Mouse (Mus musculus) CH12F3 (cell line): ENCODE data around the gene Ptpdc1.

Experiments used
- in situ Hi-C: fragments of 300-500 bp; cut with MboI; formaldehyde crosslinking; loops from 2 replicates; pipeline ENCODE4 v1.14.3; 2020; ENCODE audit warnings: low sequenced_read_pairs

Gene Ptpdc1

DNA sequence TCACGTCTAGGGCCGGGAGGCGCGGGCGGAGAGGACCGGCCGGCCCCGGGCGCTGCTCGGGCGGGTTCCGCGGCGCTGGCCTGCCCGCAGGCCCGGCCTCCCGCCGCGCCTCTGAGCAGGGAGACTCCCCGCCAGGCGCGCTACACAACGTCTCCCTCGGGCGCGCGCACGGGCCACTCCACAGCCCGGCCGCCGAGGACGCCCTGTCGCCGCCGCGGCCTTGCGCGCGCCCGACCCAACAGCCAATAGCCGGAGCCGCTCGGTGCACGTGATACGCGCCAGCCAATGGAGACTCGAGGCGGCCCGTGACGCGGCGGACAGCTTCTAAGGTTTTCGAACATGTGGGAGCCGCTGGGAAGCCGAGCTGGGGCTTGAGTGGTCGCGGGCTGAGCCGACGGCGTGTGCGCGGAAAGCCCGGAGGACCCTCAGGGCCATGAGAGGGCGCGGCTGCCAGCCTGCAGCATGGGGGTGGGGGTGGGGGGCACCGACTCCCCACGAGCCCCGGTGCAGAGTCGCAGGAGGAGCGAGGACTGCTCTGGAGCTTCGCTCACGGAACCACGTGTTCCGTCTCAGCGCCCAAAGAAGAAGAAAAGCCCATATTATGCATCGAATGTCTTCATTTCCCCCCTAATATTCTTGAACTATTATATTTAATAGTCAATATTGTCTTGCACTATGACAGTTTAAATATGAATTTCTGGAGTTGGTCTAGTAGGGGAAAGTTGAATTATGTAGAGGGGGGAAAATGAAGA, at the start of gene Ptpdc1:
Gene Ptpdc1 (minus strand): TSS at position 232 of the 752 bp plus-strand sequence.
- in situ Hi-C loops = no loop called here

DNA sequence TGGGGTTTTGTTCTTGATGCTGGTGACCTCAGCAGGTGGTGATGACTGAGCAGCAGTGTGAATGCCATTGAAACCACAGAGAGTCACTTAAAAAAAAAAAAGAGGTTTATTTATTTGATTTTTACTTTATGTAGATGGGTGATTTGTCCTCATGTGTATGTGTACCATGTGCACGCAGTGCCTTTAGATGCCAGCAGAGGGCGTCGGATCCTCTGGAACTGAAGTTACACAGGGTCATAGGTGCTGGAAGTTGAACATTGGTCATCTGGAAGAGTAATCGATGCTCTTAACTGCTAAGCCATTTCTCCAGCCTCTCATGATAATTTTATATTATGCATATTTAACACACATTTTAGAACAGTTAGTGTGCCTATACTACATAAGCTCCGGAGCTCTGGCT, 49.1 kb upstream of the Ptpdc1 start:
- in situ Hi-C loops = loop anchor here (25.0 kb wide), 2 partner anchors 363 to 488 kb away; no protein-coding TSS in a partner anchor

DNA sequence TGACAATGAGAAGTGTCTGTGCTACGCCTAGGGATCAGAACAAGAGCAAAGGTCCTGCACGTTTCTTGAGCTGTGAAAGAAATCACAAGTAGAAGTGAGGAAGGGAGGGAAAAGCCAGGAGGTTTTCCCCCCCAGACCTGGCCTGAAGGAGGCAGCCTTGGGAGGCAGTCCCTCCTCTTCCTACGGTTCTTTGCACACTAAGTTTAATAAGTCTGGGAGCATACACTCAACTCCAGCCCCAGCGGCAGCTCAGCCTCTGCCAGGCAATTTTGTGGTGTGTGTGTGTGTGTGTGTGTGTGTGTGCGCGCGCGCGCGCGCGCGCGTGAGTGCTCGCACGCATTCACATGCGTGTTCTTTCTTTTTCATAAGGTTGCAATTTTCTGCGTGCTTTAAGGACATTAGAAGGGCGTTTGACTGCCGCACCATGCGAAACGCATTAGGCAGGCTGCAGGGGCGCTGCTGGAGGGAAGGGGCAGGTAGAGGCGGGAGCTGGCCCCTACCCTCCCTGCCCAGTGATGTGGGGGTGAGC, 46.9 kb upstream of the Ptpdc1 start:
- in situ Hi-C loops = loop anchor here (25.0 kb wide), 2 partner anchors 365 to 490 kb away; no protein-coding TSS in a partner anchor

DNA sequence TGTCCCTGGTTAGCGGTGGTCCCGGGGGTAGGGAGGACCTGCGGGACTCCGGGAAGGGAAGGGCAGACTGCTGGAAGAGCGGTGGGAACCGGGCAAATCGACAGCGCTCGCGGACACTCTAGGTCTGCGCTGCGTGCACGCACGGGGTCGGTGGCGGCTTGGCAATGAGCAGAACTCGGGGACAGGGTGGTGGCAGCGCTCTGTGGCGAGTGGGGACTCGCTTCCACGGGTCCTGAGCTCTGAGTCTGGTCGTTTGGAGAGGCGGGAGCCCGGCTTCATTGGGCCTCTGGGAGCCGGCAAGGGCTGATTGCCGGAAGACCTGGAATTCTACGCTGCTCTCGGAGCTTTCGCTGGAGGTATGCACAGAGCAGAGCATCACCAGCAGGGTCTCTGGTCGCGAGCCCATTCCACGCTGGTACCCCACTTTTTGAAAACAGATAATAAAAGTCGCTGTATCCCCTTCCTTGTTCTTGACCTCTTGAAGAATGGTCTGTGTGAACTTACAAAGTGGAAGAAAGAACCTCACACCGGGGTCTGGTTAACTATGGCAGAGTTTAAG, 43.6 kb upstream of the Ptpdc1 start:
- in situ Hi-C loops = loop anchor here (25.0 kb wide), 2 partner anchors 368 to 493 kb away; no protein-coding TSS in a partner anchor

DNA sequence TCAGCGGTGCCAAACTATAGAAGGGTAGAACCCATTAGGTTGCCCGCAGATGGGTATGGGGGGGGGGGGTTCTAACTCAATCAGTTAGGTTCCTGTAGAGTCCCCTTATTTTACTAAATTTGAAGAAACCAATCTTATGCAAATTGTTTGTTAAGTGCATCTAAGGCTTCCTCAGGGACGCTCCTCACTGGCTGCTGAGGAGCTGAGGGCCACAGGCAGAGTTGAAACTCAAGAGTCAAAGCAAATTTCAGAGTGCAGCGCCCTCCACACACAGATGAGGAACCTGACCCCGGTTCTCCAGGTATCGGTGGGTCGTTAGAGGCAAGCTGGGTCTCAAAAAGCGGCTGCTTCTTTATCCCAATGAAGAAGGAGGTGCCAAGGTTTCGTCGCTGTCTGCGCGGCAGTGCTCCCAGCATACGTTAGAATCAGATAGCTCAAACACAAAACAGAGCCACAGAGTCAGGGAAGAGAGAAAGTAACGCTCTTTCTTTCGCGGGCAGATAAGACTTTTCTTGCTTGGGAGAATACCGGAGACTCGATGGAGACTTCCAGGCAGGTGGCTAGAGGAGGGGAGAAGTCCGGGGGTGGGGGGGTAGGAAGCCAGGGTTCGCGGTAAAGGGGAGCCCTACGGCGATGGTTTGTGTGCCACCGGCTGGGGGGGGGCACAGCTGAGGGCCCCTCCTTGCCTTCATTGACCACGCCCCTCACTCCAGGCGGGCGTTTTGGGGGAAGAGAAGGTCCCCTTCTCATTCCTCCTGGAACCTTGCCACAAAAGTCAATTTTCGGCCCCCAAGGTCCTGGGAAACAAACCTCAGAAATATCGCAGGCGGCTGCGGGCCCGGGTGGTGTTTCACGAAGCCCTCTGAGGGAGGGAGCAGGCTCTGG, 42.9 kb upstream of the Ptpdc1 start:
- in situ Hi-C loops = loop anchor here (25.0 kb wide), 2 partner anchors 369 to 494 kb away; no protein-coding TSS in a partner anchor

DNA sequence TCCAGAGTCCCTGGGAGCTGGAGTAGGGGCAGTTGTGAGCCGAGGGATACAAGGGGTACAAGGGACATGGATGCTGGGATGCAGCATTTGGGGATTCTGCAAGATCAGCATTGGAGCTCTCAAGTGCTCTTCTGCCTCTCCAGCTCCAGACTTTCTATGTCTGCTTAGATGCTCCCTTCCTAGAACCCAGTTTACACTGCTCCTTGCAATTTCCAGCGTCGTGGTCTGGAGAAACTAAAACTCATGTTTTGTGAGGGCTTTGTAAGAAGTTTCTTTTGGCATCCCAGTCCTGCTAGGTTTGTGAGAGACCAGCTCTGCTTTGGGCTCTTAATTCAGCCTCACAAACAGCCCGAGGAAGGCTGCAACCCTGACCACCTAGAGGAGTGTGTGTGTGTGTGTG, 42.0 kb upstream of the Ptpdc1 start:
- in situ Hi-C loops = loop anchor here (25.0 kb wide), 2 partner anchors 370 to 495 kb away; no protein-coding TSS in a partner anchor

DNA sequence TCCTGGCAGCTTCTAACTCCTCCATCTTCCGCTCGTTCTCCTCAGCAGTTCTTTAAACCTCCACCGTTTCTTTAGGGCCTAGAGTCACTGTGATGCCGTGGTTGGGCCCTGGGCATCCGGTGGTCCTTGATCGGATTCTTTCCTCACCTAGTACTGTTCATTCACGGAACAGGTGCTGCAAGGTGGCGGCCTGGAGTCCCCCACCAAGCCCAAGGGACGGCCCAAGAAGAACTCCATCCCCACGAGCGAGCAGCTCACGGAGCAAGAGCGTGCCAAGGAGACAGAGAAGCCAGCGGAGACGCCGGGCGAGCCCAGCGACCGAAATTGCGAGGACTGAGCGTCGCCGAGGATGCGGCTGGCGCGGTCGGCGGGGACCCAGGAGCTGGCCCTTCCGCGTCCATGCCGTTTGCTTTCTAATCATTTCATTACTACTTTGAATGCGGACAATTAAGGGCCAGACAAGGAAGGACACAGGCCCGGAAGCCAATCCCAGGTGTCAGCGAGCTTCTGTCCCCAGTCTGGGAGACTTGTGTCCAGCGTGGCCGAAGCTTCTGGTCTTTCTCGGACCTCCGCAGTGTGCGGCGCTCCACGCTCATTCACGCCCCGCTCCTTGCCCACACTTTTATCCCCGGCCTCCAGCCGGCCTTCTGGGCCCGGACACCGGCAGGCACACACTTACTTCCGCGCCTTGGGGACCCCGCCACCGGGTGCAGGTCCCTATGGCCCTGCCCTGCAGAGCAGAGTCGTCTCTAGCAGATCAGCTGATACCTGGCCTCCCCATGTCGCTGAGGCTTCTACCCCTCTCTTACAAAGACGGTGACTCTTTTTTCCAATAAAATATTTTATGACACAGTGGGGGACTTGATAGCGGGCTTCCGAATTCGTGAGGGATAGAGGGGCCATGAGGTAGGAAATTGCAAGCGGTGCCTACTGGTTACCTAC, 40.5 kb upstream of the Ptpdc1 start:
- in situ Hi-C loops = loop anchor here (25.0 kb wide), 2 partner anchors 371 to 496 kb away; no protein-coding TSS in a partner anchor

DNA sequence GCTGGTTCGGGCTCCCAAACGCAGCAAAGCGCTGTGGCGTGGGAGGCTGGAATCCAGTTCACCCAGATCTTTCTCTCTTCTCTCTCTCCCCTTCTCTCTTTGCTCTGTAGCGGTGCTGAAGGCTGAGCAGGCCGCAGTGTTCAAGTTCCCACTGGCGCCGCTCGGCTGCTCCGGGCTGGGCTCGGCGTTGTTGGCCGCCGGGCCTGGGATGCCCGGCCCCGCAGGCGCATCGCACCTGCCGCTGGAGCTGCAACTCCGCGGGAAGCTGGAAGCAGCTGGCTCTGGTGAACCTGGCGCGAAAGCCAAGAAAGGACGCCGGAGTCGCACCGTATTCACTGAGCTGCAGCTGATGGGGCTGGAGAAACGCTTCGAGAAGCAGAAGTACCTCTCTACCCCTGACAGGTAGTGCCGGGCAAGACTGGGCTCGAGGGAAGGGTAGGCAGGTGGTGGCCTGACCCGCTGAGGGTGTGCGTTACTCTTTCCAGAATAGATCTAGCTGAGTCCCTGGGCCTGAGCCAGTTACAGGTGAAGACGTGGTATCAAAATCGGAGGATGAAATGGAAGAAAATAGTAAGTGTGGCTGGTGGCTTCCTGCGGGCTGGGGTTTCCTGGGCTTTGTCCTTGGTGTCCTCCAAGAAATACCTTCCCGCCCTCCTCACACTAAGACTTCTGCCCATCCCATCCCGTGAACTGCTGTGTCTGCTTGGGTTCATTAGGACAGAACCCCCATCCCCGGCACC, 39.6 kb upstream of the Ptpdc1 start:
- in situ Hi-C loops = loop anchor here (25.0 kb wide), 2 partner anchors 372 to 497 kb away; no protein-coding TSS in a partner anchor

DNA sequence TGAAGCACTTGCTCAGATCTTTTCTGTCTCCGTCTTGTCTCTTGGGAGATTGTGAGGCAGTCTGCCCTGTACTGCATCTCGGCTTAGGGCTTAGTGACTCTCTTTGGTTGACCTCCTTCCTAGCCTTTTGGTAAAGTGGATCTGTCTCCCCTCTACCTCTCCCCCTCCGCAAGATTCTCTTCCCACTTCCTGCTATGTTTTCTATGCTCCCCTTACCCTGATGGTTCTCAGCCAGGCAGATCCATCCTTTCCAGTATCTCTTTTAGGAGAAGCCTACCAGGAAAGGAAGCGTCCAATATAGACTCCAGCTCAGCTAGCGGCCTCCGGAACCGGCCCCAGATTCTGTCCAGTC, 38.5 kb upstream of the Ptpdc1 start:
- in situ Hi-C loops = loop anchor here (25.0 kb wide), 2 partner anchors 373 to 498 kb away; no protein-coding TSS in a partner anchor

DNA sequence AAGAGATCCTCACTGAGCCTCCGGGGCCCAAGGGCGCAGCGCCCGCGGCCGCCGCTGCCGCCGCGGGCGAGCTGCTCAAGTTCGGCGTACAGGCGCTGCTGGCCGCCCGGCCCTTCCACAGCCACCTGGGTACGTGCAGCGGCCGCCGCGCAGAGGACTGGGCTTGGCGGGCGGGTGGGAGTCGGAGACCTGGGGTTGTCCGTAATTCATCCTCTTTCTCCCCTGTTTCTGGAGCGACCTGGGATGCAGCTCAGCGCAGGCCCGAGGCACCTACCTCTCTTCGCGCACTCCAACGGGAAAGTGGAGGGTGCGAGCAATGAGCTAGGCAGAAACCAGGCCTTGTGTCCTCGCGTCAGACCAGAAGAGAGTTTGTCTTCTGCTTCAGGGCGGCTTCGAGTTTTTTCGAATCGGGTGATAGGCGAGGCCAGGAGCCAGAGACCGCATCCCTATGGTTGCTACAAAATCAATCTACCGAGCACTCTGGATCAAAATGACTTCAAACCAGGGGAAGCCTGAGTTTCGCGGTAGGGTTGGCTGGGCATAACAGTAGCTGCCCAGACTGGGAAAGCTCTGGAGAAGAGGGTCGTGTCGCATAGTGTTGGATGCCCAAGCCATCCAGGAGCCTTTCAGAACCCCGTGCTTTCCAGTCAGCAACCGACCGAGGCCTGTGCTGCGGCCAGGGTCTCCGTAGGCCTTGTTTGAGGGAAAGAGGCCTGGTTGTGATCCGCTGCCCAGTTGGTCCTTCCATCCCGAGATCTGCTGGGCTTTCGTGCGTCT, 37.9 kb upstream of the Ptpdc1 start:
- in situ Hi-C loops = loop anchor here (25.0 kb wide), 2 partner anchors 374 to 499 kb away; no protein-coding TSS in a partner anchor

DNA sequence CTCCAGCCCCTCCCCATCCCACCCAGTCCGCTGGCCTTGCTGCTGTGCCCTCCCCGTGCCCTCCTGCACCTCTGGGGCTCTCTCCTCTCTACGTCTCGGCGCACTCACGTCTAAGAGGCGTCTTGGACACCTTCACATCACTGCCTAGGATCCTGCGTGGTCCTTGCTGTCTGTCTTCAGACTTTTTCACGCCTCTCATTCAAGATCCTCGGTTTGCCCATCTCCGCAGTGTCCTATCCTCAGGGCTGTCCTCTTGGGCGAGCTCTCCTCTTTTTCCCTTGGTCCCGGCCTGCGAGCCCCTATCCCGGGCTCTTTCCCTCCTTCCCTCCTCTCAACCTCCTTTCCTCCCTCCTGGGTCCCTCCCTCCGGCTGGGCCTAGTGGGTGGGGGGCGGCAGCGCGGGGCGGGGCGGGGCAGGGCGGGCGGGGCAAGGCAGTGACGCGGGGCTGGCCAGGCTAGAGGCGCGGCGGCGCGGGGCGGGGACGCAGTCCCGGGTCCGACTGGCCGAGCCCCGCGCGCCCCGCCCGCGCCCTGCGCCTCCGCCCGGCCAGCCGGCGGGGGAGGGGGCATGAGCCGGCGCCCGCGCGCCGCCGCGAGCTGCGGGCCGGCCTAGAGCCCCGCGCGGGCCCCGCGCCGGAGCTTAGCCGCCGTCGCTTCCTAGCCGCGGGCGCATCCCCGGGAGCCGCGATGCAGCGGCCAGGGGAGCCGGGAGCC, 37.1 kb upstream of the Ptpdc1 start, which contains the start of gene Barx1:
Gene Barx1 (plus strand): TSS at position 568 of the 713 bp plus-strand sequence.
- in situ Hi-C loops = loop anchor here (25.0 kb wide), 2 partner anchors 375 to 500 kb away; no protein-coding TSS in a partner anchor

DNA sequence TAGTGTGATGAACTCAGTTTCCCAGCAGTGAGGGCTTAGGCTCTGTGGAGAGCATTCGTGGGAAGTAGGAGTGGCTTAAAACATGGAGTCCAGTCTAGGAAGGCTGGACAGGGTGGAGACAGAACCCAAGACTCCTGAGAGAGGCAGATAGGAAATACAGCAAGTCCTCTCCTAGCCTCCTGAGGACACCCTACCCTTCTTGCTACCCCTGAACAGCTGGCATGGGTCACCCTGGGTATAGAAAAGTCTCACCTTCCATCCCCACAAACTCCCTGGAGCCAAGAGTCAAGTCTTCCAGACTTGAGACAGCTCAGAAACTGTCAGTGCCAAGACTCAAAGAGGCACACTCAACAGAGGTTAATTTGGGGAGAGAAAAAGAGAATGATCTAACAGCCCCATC, 36.1 kb upstream of the Ptpdc1 start:
- in situ Hi-C loops = loop anchor here (25.0 kb wide), 2 partner anchors 376 to 501 kb away; no protein-coding TSS in a partner anchor

DNA sequence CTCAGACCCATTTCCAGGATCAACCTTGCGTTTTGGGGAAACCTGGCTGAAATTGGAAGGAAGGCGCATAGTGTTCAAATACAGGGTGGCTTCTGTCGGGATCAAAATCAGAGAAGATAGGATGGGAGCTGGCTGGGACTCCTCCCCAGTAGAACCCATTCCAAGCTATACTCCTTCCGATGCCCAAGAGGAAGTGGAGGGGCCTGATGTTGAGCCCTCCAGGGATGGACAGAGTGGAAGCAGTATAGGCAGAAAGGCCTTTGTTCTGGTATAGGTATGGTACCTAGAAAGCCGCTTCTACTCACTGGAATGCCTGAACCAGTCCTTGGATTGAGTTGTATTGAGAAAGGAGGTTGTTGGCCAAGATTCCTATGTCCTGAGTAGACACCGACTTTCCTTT, 35.3 kb upstream of the Ptpdc1 start:
- in situ Hi-C loops = loop anchor here (25.0 kb wide), 2 partner anchors 377 to 502 kb away; no protein-coding TSS in a partner anchor

DNA sequence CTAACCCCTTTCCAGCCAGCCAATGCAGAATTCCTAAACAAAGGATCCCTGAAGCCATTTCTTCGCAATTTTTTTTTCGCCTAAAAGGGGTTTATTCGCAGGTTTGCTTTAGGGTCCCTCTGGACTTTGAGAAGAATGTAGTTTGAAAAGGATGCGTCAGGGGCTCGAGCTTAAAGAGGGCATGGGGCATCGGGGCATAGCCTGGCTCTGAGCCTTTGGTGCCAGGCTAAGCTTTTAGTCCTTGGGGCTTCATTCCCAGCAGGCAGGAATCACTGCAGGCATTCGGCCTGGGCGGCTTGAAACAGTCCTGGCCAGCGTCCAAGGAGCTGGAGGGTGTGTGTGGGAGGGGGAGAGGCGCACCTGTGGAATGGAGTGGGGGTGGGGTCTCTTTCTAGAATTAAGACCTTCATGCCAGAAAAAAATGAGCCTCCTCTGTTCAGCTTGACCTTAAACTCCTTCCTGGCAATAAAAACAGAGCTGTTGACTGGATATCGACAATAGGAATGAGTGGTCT, 34.8 kb upstream of the Ptpdc1 start:
- in situ Hi-C loops = loop anchor here (25.0 kb wide), 2 partner anchors 377 to 502 kb away; no protein-coding TSS in a partner anchor

DNA sequence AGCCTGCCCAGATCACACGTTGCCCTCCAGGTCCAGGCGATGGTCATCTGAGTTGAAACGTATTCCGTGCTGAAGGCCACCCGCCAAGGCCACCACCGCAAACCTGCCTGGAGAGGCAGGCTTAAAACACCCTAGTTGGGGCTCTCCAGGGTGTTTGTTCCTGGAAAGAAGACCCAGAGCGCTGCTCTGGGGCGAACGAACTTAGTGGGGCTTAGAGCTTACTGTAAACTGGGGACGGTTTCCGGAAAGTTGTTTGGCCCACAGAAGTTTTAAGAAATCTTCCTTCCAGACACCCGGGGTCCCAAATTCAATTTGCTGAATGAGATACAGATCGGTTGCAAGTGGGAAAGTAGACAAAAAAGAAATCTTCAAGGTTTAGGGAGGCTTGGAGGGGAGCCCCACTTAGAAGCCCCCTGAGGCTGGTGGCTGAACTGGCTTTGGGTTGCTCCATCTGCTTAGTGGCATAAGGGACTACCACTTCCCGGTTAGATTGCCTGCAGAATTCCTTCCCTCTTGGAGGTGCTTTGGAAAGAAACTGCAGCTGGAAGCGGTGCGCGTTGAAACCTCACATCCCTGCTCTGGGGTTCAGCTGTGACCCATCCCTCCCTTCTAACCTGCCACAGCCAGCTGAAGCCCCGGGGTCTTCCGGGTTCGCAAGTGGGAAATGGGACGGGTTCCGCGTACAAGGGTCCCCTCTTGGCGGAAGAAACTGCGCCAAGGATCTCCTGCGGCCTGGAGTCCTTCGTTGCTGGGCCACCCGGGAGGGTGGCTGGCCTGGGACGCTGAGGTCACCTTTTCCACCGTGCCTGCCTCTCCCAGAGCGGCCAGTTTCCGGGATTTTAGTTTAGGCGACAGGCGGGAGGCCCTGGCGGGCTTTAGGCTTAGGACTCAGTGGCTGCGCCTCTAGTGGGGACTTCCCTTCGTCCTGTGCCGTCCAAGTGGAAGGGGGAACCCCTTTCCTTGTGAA, 34.1 kb upstream of the Ptpdc1 start:
- in situ Hi-C loops = loop anchor here (25.0 kb wide), 2 partner anchors 378 to 503 kb away; no protein-coding TSS in a partner anchor
